Mouse (Mus musculus) erythroblast, embryonic 14.5 days (primary cell): ENCODE results near the gene Acvrl1.

Experiments used
- GATA1 ChIP-seq: IDR thresholded peaks from 2 replicates; pipeline ENCODE4 v1.6.1; 2012; ENCODE audit warnings: low read length, inconsistent platforms, mixed read lengths
- TAL1 ChIP-seq: IDR thresholded peaks from 3 replicates; pipeline ENCODE4 v1.6.1; 2012; ENCODE audit warnings: low read length, inconsistent platforms, mixed read lengths

- no peak for TF ChIP-seq GATA1
- no peak for TF ChIP-seq TAL1
Measured at GRCm38 (mm10) chr15:101080031-101080520, 48.2 kb upstream of the Acvrl1 start.
